Mouse (Mus musculus) CD4-positive naive resting alpha-beta T cell, adult 57 days (primary cell): ENCODE results near the gene Tssc4. TPM values are rescaled to one million over a fixed set of nuclear protein-coding genes. Genes with fewer than 3 reads are reported as not detected.

ENCODE experiments used
- total RNA-seq: library from RNA; stranded (reverse); gene quantifications from one replicate; pipeline ENCODE4 v1.2.4, GENCODE M21; 2023

The Tssc4 gene
- 17.0 TPM for total RNA-seq

GRCm38 (mm10) chr7:143068882-143069591 is at the start of gene Tssc4:
Gene Tssc4, plus strand, starts transcription at chr7:143069249.

DNA sequence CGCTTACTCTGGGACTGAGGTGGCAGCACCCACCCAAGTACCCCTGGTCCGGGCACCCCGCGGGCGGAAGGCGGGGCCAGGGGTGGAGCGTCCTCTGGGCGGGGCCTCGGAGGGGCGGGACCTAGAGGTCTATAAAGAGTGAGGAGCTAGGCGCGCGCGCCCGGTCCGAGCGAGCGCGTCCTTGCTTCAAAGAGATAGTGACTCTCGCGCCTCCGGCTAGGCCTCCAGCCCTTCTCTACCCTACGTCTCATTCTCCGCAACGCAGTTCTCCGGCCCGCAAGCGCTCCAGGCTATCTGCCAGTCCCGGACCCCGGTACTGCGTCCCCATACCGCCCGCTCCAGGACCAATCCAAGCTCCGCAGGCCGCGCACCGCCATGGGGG is 16.4 kb upstream of the Tssc4 start, which contains the start of gene Cd81:
Gene Cd81 (plus strand): TSS at position 114 of the 382 bp plus-strand sequence.

DNA sequence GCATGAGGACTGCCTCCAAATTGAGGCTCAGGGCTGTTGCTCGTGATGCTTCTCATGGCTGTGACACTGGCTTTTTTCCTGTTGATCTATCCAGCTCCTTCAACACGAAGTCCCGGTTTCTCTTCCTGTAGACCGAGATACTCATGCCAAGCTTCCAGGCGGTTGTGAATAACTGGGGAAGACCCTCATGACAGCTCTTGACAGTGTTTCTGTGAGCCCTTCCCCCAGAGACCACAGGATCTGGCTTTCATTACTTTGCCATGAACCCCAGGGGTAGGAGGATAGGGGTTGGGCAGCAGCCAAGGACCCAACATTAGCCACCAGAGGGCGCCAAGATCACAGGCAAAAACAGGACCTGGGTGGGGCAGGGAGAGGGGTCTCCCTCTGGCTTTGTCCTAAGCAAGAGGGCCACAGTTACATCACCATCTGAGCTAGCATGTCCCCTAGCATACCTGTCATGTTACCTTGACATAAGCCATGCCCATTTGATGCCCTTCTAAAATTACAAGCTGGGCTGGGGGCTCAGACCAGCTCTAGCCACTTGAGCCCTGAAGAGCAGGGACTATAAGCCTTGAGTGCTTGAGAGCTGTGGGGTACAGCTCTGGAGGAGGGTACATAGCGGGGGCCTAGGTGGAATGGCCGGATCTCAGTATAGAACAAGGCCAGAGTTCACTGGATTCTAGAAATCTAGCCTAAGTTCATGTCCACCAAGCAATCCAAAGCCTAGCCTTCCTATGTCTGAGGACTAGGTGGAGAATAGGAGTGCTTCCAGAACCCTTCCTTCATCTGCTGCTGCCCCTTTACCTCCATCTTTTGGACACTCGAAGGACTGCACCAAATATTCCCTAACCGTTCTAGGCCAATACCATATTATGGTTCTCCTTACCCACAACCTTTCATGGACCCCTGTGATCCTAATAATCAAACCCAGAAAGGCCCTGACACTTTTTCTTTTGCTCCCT is 25.8 kb downstream of the Tssc4 start, which contains the start of gene Trpm5:
Gene Trpm5 (minus strand): TSS at position 51 of the 962 bp plus-strand sequence.

DNA sequence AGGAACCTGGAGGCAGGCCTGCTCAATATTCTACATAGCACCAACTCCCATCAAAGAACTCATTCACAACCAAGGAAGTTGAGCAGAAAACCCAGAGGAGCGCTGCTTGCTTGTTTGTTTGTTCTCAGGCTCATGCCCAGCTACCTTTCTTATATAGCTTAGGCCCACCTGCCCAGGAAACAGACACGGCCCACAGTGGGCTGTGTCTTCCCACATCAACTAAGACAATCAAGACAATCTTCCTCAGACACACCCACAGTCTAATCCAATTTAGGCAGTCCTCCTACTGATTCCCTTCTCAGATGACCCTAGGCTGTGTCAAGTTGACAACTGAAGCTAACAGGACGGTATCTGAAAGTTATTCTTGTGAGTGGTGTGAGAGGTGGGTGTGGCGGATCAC is 37.0 kb downstream of the Tssc4 start, which contains the start of gene Kcnq1:
Gene Kcnq1 (plus strand): TSS at position 301 of the 400 bp plus-strand sequence.

Other genes with a start within 250 kb of the Tssc4 start
- gene Th, start 138.1 kb upstream of the Tssc4 start, total RNA-seq, result not detected
- gene Ascl2, start 100.0 kb upstream of the Tssc4 start, total RNA-seq, result not detected
- gene Tspan32, start 64.2 kb upstream of the Tssc4 start, total RNA-seq, result 179 TPM
- 42.0 TPM for gene Cd81, start 16.5 kb upstream of the Tssc4 start, total RNA-seq
- gene Trpm5, start 25.4 kb downstream of the Tssc4 start, total RNA-seq, result not detected
- gene Kcnq1, start 37.1 kb downstream of the Tssc4 start, total RNA-seq, result not detected